Mouse (Mus musculus) midbrain, embryonic 16.5 days (tissue): Measurements from ENCODE around the gene Olfml2b. TPM values are rescaled to one million over a fixed set of nuclear protein-coding genes. Genes with fewer than 3 reads are reported as not detected.

Source experiments
- ATAC-seq: fragments of 200-750 bp; cut with Nextera tagmentation; 2 replicates; pipeline ENCODE4 v1.8.0; 2017; ENCODE audit warnings: moderate TSS enrichment
- H3K27ac ChIP-seq: fragments of 300-500 bp; sonication (generic); 2 replicates; pipeline ENCODE4 v1.5.1; 2014; ENCODE audit warnings: mild to moderate bottlenecking, low read length, mixed read lengths
- H3K27me3 ChIP-seq: fragments of 300-500 bp; sonication (generic); 2 replicates; pipeline ENCODE4 v1.6.1; 2014; ENCODE audit warnings: low read depth, low read length, mixed read lengths; ENCODE audit not compliant: control insufficient read depth, insufficient read depth
- H3K36me3 ChIP-seq: fragments of 300-500 bp; sonication (generic); 2 replicates; pipeline ENCODE4 v1.6.1; 2014; ENCODE audit warnings: mild to moderate bottlenecking, low read length, moderate library complexity, mixed read lengths; ENCODE audit not compliant: control insufficient read depth, insufficient read depth
- H3K4me1 ChIP-seq: fragments of 300-500 bp; sonication (generic); 2 replicates; pipeline ENCODE4 v1.6.1; 2014; ENCODE audit warnings: mild to moderate bottlenecking, low read length, mixed read lengths; ENCODE audit not compliant: control insufficient read depth, insufficient read depth
- H3K4me2 ChIP-seq: fragments of 300-500 bp; sonication (generic); 2 replicates; pipeline ENCODE4 v1.6.1; 2014; ENCODE audit warnings: mild to moderate bottlenecking, low read length, mixed read lengths
- H3K4me3 ChIP-seq: fragments of 300-500 bp; sonication (generic); 2 replicates; pipeline ENCODE4 v1.5.1; 2014; ENCODE audit warnings: low read depth, mild to moderate bottlenecking, low read length, moderate library complexity, mixed read lengths
- H3K9ac ChIP-seq: fragments of 300-500 bp; sonication (generic); 2 replicates; pipeline ENCODE4 v1.6.1; 2014; ENCODE audit warnings: low read depth, low read length, mixed read lengths
- H3K9me3 ChIP-seq: fragments of 300-500 bp; sonication (generic); replicated peaks from 2 replicates; pipeline ENCODE4 v1.6.1; 2014; ENCODE audit warnings: mild to moderate bottlenecking, low read length, mixed read lengths; ENCODE audit not compliant: control insufficient read depth, poor library complexity, severe bottlenecking
- WGBS: fragments of 180-500 bp; shearing (Covaris S2); extraction: QIAGEN DNeasy Blood & Tissue Kit; methylation state at CpG from one replicate; pipeline ENCODE4 v1.1.7; 2014; 5-methylcytosine and 5-hydroxymethylcytosine counted together
- polyA plus RNA-seq: library from polyadenylated mRNA; unstranded; fragments of >200 nt; fragmentation: Nextera tagmentation; extraction: Ambion mirVana; gene quantifications from 2 replicates; pipeline ENCODE4 v1.2.1, GENCODE M21; 2015

Gene Olfml2b
- polyA plus RNA-seq, 1 experiment from 2014 or later: 4.2 TPM

DNA sequence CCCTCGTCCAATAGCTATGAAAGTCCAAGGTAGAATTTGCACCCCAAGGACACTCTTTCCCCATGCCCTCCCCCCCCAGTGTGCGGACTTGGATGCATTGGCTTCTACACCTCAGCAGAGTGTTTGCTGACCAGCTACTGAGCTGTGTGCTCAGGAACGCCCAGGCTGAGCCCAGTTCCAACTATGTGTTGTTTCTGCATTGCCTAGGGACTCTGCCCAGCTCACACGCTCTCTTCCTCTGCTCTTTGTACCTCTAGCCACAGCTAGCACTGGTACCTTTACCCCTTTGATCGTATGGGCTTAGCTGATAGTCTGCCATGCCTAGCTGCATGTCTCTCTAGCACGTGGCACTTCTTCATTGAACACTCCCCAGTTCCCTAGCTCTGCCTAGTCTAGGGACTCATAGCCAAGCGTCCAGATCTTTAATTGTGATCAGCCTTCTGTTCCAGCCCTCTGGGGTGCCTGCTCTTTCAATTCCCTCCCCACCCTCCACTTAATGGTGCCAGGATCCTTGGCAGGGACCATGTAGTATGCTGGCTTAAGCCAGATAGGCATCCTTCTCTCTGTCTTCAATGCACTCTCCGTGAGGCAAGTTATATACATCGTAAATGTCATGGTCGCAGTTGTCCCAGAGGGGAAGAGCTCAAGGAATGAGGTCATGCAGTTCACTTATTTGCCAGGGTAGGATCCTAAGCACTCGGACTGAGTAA lies 12.3 kb downstream of the Olfml2b start:
- H3K36me3 ChIP-seq: no peaks in the 10 kb centered on the region
- no peaks in the 10 kb centered on the region for H3K9me3 ChIP-seq
- H3K27me3 ChIP-seq: no peaks in the 10 kb centered on the region
- H3K4me2 ChIP-seq: no peak overlapping the region
- H3K4me1 ChIP-seq: no peaks in the 10 kb centered on the region
- H3K9ac ChIP-seq: no peak overlapping the region
- H3K4me3 ChIP-seq: no peak overlapping the region
- no peak for ATAC-seq
- no peak overlapping the region for H3K27ac ChIP-seq
- WGBS: 78% methylated on average over 11 of the region's 11 CpGs

GRCm38 (mm10) chr1:170657228-170657521 lies 12.8 kb downstream of the Olfml2b start:
- Histone ChIP-seq H3K27me3 (no peaks in the 10 kb centered on the region), H3K27ac (no peak overlapping the region), H3K4me3 (no peak overlapping the region), H3K36me3 (no peaks in the 10 kb centered on the region), H3K4me1 (no peaks in the 10 kb centered on the region), H3K4me2 (no peak overlapping the region), H3K9me3 (no peaks in the 10 kb centered on the region), H3K9ac (no peak overlapping the region)
- no peak for ATAC-seq
- WGBS: 48% methylated on average over 2 of the region's 2 CpGs

DNA sequence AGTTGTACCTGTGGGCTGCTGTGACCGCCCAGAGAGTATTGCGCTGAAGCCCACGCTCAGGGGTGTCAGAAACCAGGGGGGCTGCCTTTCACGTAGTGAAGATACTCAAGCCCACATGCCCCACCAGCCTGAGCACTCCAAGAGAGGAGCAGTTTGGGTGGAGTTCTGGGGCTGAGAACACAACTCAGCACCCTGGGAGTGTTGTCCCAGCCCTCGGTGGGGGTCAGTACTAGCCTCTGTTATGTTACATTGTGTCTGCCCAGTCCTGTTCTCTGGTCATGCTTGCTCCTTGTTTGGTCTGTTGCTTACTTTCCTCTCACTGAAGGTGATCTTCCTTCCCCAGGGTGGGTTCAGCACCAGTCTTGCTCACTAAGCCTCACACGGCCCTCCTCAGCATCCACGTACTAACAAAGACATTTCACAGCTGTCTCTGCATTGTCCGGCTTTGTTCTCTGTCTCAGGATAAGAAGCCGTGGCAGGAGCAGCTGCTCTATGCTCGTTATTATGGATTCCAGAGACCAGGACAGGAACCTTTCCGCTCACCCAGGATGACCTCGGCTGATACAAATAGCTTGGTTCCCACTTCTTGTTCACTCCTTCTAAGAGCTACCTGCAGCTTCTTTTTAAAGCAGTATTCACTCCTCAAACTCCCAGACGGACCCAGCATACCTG lies 13.4 kb downstream of the Olfml2b start:
- WGBS: 40% methylated on average over 13 of the region's 13 CpGs

GRCm38 (mm10) chr1:170659260-170659659 lies 14.9 kb downstream of the Olfml2b start:
- Histone ChIP-seq H3K4me1 (no peaks in the 10 kb centered on the region), H3K27ac (no peak overlapping the region), H3K9me3 (no peaks in the 10 kb centered on the region), H3K27me3 (no peaks in the 10 kb centered on the region), H3K4me2 (no peak overlapping the region), H3K9ac (no peak overlapping the region), H3K4me3 (no peak overlapping the region), H3K36me3 (0 out of 2 replicates have a peak, but pooled peaks cover 3% of the 10 kb centered on the region)
- no peak for ATAC-seq
- 91% methylated on average over 13 of the region's 13 CpGs for WGBS

More for the DNA sequence above, 13.4 kb downstream of the Olfml2b start:
- H3K36me3 ChIP-seq: no peaks in the 10 kb centered on the region
- no peak overlapping the region for H3K27ac ChIP-seq
- no peak overlapping the region for H3K4me3 ChIP-seq
- no peaks in the 10 kb centered on the region for H3K9me3 ChIP-seq
- no peaks in the 10 kb centered on the region for H3K4me1 ChIP-seq
- ATAC-seq: no peak
- no peak overlapping the region for H3K9ac ChIP-seq
- H3K4me2 ChIP-seq: no peak overlapping the region
- no peaks in the 10 kb centered on the region for H3K27me3 ChIP-seq

DNA sequence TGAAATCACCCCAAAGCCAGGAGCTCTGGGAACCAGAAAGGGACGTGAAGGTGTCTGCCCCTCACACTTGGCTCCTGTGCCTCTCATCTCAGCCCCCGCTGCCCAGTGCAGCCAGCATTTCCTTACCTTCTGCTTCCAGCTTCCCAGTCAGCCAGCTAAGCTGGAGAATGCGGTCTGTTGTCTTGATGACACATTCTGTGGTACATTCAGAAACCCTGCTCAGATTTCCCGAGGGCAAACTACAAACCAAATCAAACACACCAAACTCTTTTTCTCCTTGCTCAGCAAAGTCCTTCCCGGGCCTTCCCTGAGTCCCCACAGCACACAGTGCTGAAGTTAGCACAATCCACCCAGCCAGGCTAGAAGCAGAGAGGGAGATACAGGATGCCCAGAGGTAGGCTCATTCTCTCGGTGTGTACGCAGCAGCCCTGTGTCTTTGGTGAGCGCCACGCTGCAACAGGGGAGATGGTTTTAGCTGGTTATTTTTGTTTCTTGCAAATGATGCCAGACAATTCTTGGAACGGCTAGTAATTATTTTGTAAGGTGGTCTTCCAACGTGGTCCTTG lies 20.4 kb downstream of the Olfml2b start:
- H3K27ac ChIP-seq: no peak overlapping the region
- WGBS: 87% methylated on average over 11 of the region's 11 CpGs
- no peak overlapping the region for H3K4me3 ChIP-seq
- ATAC-seq: no peak
- H3K4me2 ChIP-seq: no peak overlapping the region
- no peaks in the 10 kb centered on the region for H3K4me1 ChIP-seq
- H3K36me3 ChIP-seq: peaks cover 10% of the 10 kb centered on the region; the same call in 1 of the 2 replicates
- no peaks in the 10 kb centered on the region for H3K9me3 ChIP-seq
- no peak overlapping the region for H3K9ac ChIP-seq
- no peaks in the 10 kb centered on the region for H3K27me3 ChIP-seq

DNA sequence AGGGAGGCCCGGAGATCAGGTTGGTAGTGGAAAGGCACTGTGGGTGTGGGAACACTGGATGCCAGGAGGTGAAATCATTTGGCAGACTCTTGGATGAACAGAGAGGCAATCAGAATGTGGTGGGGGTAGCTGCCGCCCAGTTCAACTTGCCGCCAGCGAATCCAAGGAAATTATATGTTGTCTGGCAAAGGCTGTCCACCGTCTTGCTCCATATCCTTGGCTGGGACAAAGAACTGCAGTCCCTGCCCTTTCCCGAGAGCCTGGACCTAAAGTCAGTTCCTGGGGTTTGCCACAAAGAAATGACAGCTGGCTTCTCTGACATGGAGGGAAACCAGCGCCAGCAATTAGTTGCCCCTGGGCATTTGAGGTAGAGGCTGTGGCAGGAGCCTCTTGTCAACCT lies 20.9 kb downstream of the Olfml2b start:
- Histone ChIP-seq H3K4me2 (no peak overlapping the region), H3K4me1 (no peaks in the 10 kb centered on the region), H3K27ac (no peak overlapping the region), H3K4me3 (no peak overlapping the region), H3K27me3 (no peaks in the 10 kb centered on the region), H3K9me3 (no peaks in the 10 kb centered on the region), H3K9ac (no peak overlapping the region), H3K36me3 (peaks cover 10% of the 10 kb centered on the region; the same call in 1 of the 2 replicates)
- ATAC-seq: no peak
- 76% methylated on average over 7 of the region's 7 CpGs for WGBS

- WGBS: 60% methylated on average over 9 of the region's 9 CpGs
- Histone ChIP-seq H3K36me3 (peaks cover 9% of the 10 kb centered on the region; the same call in 1 of the 2 replicates), H3K4me2 (no peak overlapping the region), H3K27ac (no peak overlapping the region), H3K9ac (no peak overlapping the region), H3K9me3 (no peaks in the 10 kb centered on the region), H3K4me1 (no peaks in the 10 kb centered on the region), H3K27me3 (no peaks in the 10 kb centered on the region), H3K4me3 (no peak overlapping the region)
- no peak for ATAC-seq
Measured at GRCm38 (mm10) chr1:170674184-170674775, 29.9 kb downstream of the Olfml2b start.

DNA sequence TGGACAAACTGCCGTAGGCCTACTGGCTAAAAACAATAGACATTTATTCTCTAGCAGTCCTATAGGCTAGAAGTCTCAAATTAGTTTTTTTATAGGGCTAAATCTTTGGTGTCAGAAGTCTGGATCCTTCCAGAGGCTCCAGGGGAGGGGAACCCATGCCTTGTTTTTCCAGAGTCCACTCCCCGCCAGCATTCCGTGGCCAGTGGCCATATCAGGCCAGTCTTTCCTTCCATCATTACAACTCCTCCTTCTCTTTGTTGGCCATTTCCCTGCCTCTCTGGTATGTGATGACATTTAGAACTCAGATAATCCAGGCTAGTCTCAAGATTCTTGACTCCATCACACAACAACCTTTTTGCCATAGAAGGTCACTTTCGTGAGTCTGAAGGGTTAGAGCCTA lies 33.3 kb downstream of the Olfml2b start:
- H3K27me3 ChIP-seq: no peaks in the 10 kb centered on the region
- H3K4me2 ChIP-seq: no peak overlapping the region
- H3K9ac ChIP-seq: no peak overlapping the region
- no peaks in the 10 kb centered on the region for H3K9me3 ChIP-seq
- H3K4me1 ChIP-seq: no peaks in the 10 kb centered on the region
- H3K4me3 ChIP-seq: no peak overlapping the region
- 96% methylated on average over 4 of the region's 4 CpGs for WGBS
- H3K27ac ChIP-seq: no peak overlapping the region
- peaks cover 4% of the 10 kb centered on the region; the same call in 1 of the 2 replicates for H3K36me3 ChIP-seq
- no peak for ATAC-seq

DNA sequence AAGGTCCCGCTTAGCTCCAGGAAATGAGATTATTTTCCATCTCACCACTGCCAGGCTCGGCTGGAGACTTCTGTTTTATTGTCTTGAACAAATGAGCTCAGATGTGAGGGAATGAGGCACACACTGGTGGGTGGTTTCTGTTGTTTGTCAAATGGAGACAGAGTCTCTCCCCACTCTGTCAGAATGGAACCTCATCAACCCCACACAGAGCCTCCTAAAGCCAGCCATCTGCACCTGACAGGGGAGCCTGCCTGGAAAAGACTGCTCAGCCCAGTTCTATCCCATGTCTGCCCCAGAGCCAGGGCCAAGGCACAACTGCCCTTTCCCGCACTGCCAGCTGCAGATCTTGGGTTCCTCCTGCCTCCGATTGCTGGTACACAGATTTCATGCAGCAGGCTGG lies 34.5 kb downstream of the Olfml2b start:
- H3K36me3 ChIP-seq: peaks cover 4% of the 10 kb centered on the region; the same call in 1 of the 2 replicates
- no peak overlapping the region for H3K27ac ChIP-seq
- no peak overlapping the region for H3K4me2 ChIP-seq
- no peaks in the 10 kb centered on the region for H3K27me3 ChIP-seq
- 66% methylated on average over 4 of the region's 4 CpGs for WGBS
- no peaks in the 10 kb centered on the region for H3K4me1 ChIP-seq
- H3K9ac ChIP-seq: no peak overlapping the region
- no peak for ATAC-seq
- no peak overlapping the region for H3K4me3 ChIP-seq
- no peaks in the 10 kb centered on the region for H3K9me3 ChIP-seq
